Mouse (Mus musculus) CH12.LX (cell line): ENCODE measurements around the gene Agap1.

Source experiments
- CTCF ChIP-seq, 2 experiments: IDR thresholded peaks in 1 of 2; conservative IDR thresholded peaks in 1 of 2; 2 replicates each; pipeline ENCODE4 v1.5.1; 2011 to 2012; ENCODE audit warnings: low read depth in 2 of 2, low read length in 2 of 2, improper control_type of control experiment in 1 of 2, inconsistent platforms in 1 of 2, mild to moderate bottlenecking in 1 of 2, moderate library complexity in 1 of 2
- E2F4 ChIP-seq: IDR thresholded peaks from 2 replicates; pipeline ENCODE4 v1.6.1; 2011; ENCODE audit warnings: low read depth, low read length, improper control_type of control experiment; ENCODE audit not compliant: insufficient replicate concordance
- ELF1 ChIP-seq: IDR thresholded peaks from 2 replicates; pipeline ENCODE4 v1.6.1; 2014; ENCODE audit warnings: low read depth, mild to moderate bottlenecking, inconsistent platforms, low read length, improper control_type of control experiment
- EP300 ChIP-seq: IDR thresholded peaks from 2 replicates; pipeline ENCODE4 v1.6.1; 2011; ENCODE audit warnings: low read length, improper control_type of control experiment
- GABPA ChIP-seq: IDR thresholded peaks from 2 replicates; pipeline ENCODE4 v1.6.1; 2012; ENCODE audit warnings: low read depth, low read length, improper control_type of control experiment, inconsistent platforms; ENCODE audit not compliant: insufficient replicate concordance
- MAZ ChIP-seq: IDR thresholded peaks from 2 replicates; pipeline ENCODE4 v1.6.1; 2012; ENCODE audit warnings: low read depth, mild to moderate bottlenecking, inconsistent platforms, low read length, improper control_type of control experiment, moderate library complexity
- MXI1 ChIP-seq: IDR thresholded peaks from 2 replicates; pipeline ENCODE4 v1.6.1; 2011; ENCODE audit warnings: mild to moderate bottlenecking, low read depth, low read length, improper control_type of control experiment
- POLR2A ChIP-seq: IDR thresholded peaks from 2 replicates; pipeline ENCODE4 v1.6.1; 2011; ENCODE audit warnings: low read depth, mild to moderate bottlenecking, improper control_type of control experiment, low read length
- RCOR1 ChIP-seq: conservative IDR thresholded peaks from 2 replicates; pipeline ENCODE4 v1.6.1; 2012; ENCODE audit warnings: low read depth, mild to moderate bottlenecking, inconsistent platforms, low read length, improper control_type of control experiment
- TCF12 ChIP-seq: IDR thresholded peaks from 2 replicates; pipeline ENCODE4 v1.6.1; 2014; ENCODE audit warnings: low read depth, mild to moderate bottlenecking, inconsistent platforms, low read length, improper control_type of control experiment
- USF1 ChIP-seq: IDR thresholded peaks from 2 replicates; pipeline ENCODE4 v1.6.1; 2014; ENCODE audit warnings: low read depth, mild to moderate bottlenecking, inconsistent platforms, low read length, improper control_type of control experiment
- ZNF384 ChIP-seq: IDR thresholded peaks from 2 replicates; pipeline ENCODE4 v1.6.1; 2012; ENCODE audit warnings: low read depth, low read length, improper control_type of control experiment, inconsistent platforms

GRCm38 (mm10) chr1:89414563-89414962 is 40.0 kb upstream of the Agap1 start:
- TF ChIP-seq POLR2A (no peak), TCF12 (no peak), ZNF384 (no peak), CTCF (conservative IDR thresholded peaks at IDR 0.05 in 1 of 2, IDR thresholded peaks at IDR 0.05 in 1 of 2; ENCODE audit: low read depth in 2 of 2, low read length in 2 of 2) (no peak), USF1 (no peak), MAZ (no peak), E2F4 (no peak), EP300 (no peak), GABPA (no peak), ELF1 (no peak), MXI1 (no peak), RCOR1 (no peak)
